Mouse (Mus musculus) limb, embryonic 14.5 days (tissue): Measurements from ENCODE around the gene Fto. TPM values are rescaled to one million over a fixed set of nuclear protein-coding genes. Genes with fewer than 3 reads are reported as not detected.

ENCODE experiments used
- ATAC-seq: fragments of 200-750 bp; cut with Nextera tagmentation; 2 replicates; pipeline ENCODE4 v1.8.0; 2017; ENCODE audit warnings: low read depth, moderate number of reproducible peaks, moderate TSS enrichment; ENCODE audit not compliant: low FRiP score
- DNase-seq: peaks from one replicate; pipeline ENCODE4 v3.0.0-alpha.2; 2015; ENCODE audit warnings: low spot score
- H3K27ac ChIP-seq: fragments of 300-500 bp; sonication (generic); replicated peaks from 2 replicates; pipeline ENCODE4 v1.5.1; 2014; ENCODE audit warnings: low read depth, mild to moderate bottlenecking, low read length, moderate library complexity, mixed read lengths
- H3K27me3 ChIP-seq: fragments of 300-500 bp; sonication (generic); 2 replicates; pipeline ENCODE4 v1.6.1; 2014; ENCODE audit warnings: low read length, mixed read lengths; ENCODE audit not compliant: control insufficient read depth, insufficient read depth
- H3K36me3 ChIP-seq: fragments of 300-500 bp; sonication (generic); 2 replicates; pipeline ENCODE4 v1.6.1; 2014; ENCODE audit warnings: mild to moderate bottlenecking, low read length, moderate library complexity, mixed read lengths; ENCODE audit not compliant: control insufficient read depth, insufficient read depth
- H3K4me1 ChIP-seq: fragments of 300-500 bp; sonication (generic); 2 replicates; pipeline ENCODE4 v1.6.1; 2014; ENCODE audit warnings: antibody characterized with exemption, low read length, mixed read lengths; ENCODE audit not compliant: control insufficient read depth, insufficient read depth
- H3K4me2 ChIP-seq: fragments of 300-500 bp; sonication (generic); replicated peaks from 2 replicates; pipeline ENCODE4 v1.6.1; 2014; ENCODE audit warnings: low read depth, mild to moderate bottlenecking, low read length, moderate library complexity; ENCODE audit not compliant: severe bottlenecking
- H3K4me3 ChIP-seq: fragments of 300-500 bp; sonication (generic); replicated peaks from 2 replicates; pipeline ENCODE4 v1.5.1; 2014; ENCODE audit warnings: low read length
- H3K9ac ChIP-seq: fragments of 300-500 bp; sonication (generic); 2 replicates; pipeline ENCODE4 v1.6.1; 2014; ENCODE audit warnings: mild to moderate bottlenecking, low read depth, low read length, moderate library complexity; ENCODE audit not compliant: severe bottlenecking
- H3K9me3 ChIP-seq: fragments of 300-500 bp; sonication (generic); 2 replicates; pipeline ENCODE4 v1.6.1; 2016; ENCODE audit warnings: low read length; ENCODE audit not compliant: control insufficient read depth
- POLR2A ChIP-seq: fragments of 200-500 bp; IDR thresholded peaks from 2 replicates; pipeline ENCODE4 v1.8.0; 2012; ENCODE audit warnings: inconsistent platforms, mild to moderate bottlenecking, moderate library complexity, borderline replicate concordance; ENCODE audit not compliant: insufficient read depth, insufficient read length; ENCODE audit errors: extremely low read depth
- WGBS: fragments of 180-500 bp; shearing (Covaris S2); extraction: QIAGEN DNeasy Blood & Tissue Kit; methylation state at CpG from one replicate; pipeline ENCODE4 v1.1.7; 2014; 5-methylcytosine and 5-hydroxymethylcytosine counted together
- polyA plus RNA-seq, 2 experiments: library from polyadenylated mRNA; depleted of rRNA in 1 of 2; stranded (reverse) in 1 of 2; unstranded in 1 of 2; fragments of >200 nt; fragmentation: Nextera tagmentation in 1 of 2; extraction: Ambion mirVana in 1 of 2; gene quantifications; 2 replicates each; pipeline versions ENCODE4 v1.2.1 to v1.2.3; 2012 to 2014

Fto gene
- polyA plus RNA-seq, 2 experiments, result 80.0 to 107 TPM

- ATAC-seq, result no peak
- Histone ChIP-seq H3K4me2 (no peak overlapping the region), H3K27ac (no peak overlapping the region), H3K36me3 (no peaks in the 10 kb centered on the region), H3K27me3 (no peaks in the 10 kb centered on the region), H3K9me3 (no peaks in the 10 kb centered on the region), H3K4me1 (no peaks in the 10 kb centered on the region), H3K9ac (no peak overlapping the region), H3K4me3 (no peak overlapping the region)
- TF ChIP-seq POLR2A, result no peak
- DNase-seq, result no peak
- 45% methylated on average over 7 of the region's 7 CpGs for WGBS
These were observed 37.3 kb downstream of the Fto start for GRCm38 (mm10) chr8:91350628-91351027.

- DNase-seq (no peak), ATAC-seq (no peak)
- Histone ChIP-seq H3K4me1 (no peaks in the 10 kb centered on the region), H3K4me3 (no peak overlapping the region), H3K4me2 (no peak overlapping the region), H3K9ac (no peak overlapping the region), H3K36me3 (no peaks in the 10 kb centered on the region), H3K27me3 (no peaks in the 10 kb centered on the region), H3K27ac (no peak overlapping the region), H3K9me3 (no peaks in the 10 kb centered on the region)
- 93% methylated on average over 3 of the region's 3 CpGs for WGBS
- TF ChIP-seq POLR2A, result no peak
These were observed 39.3 kb downstream of the Fto start for GRCm38 (mm10) chr8:91352598-91352997.

GRCm38 (mm10) chr8:91353062-91353461, 39.7 kb downstream of the Fto start:
- ATAC-seq (no peak), DNase-seq (no peak)
- Histone ChIP-seq H3K27me3 (no peaks in the 10 kb centered on the region), H3K4me1 (no peaks in the 10 kb centered on the region), H3K27ac (no peak overlapping the region), H3K4me2 (no peak overlapping the region), H3K36me3 (no peaks in the 10 kb centered on the region), H3K9ac (no peak overlapping the region), H3K4me3 (no peak overlapping the region), H3K9me3 (no peaks in the 10 kb centered on the region)
- WGBS, result 73% methylated on average over 5 of the region's 5 CpGs
- no peak for TF ChIP-seq POLR2A

- no peak for TF ChIP-seq POLR2A
- Histone ChIP-seq H3K9me3 (no peaks in the 10 kb centered on the region), H3K4me3 (no peak overlapping the region), H3K4me1 (no peaks in the 10 kb centered on the region), H3K4me2 (no peak overlapping the region), H3K9ac (no peak overlapping the region), H3K27ac (no peak overlapping the region), H3K27me3 (no peaks in the 10 kb centered on the region), H3K36me3 (no peaks in the 10 kb centered on the region)
- DNase-seq (no peak), ATAC-seq (no peak)
- 84% methylated on average over 4 of the region's 4 CpGs for WGBS
These were observed 40.6 kb downstream of the Fto start for GRCm38 (mm10) chr8:91353907-91354306.

- no peaks in the 10 kb centered on the region for H3K9me3 ChIP-seq
- H3K27ac ChIP-seq, result no peak overlapping the region
- no peaks in the 10 kb centered on the region for H3K27me3 ChIP-seq
- peaks cover 13% of the 10 kb centered on the region for H3K4me1 ChIP-seq
- H3K36me3 ChIP-seq, result no peaks in the 10 kb centered on the region
- no peak for DNase-seq
- WGBS, result 43% methylated on average over 10 of the region's 10 CpGs
- no peak for ATAC-seq
- no peak overlapping the region for H3K4me3 ChIP-seq
- no peak overlapping the region for H3K4me2 ChIP-seq
- no peak for TF ChIP-seq POLR2A
- no peak overlapping the region for H3K9ac ChIP-seq
These were observed 42.1 kb downstream of the Fto start for GRCm38 (mm10) chr8:91355301-91355905.
